Mouse (Mus musculus) heart, adult 2 months (tissue): ENCODE measurements at regions not wholly inside any gene's neighbourhood (a gene's known extent, or its start where the extent isn't known, plus 50 kb on each side); places are given as distances from the start of the nearest gene placed in this dataset.

Source experiments
- CTCF ChIP-seq: fragments of 200-600 bp; IDR thresholded peaks from 2 replicates; pipeline ENCODE4 v1.8.1; 2022; ENCODE audit warnings: antibody characterized with exemption, mild to moderate bottlenecking, moderate library complexity
- EP300 ChIP-seq: fragments of 200-500 bp; IDR thresholded peaks from 2 replicates; pipeline ENCODE4 v1.6.1; 2011; ENCODE audit warnings: low read depth, low read length, control low read depth; ENCODE audit not compliant: insufficient read depth
- POLR2A ChIP-seq: fragments of 200-500 bp; IDR thresholded peaks from 2 replicates; pipeline ENCODE4 v1.6.1; 2011; ENCODE audit warnings: mild to moderate bottlenecking, low read depth, low read length, control low read depth; ENCODE audit not compliant: insufficient read depth

DNA sequence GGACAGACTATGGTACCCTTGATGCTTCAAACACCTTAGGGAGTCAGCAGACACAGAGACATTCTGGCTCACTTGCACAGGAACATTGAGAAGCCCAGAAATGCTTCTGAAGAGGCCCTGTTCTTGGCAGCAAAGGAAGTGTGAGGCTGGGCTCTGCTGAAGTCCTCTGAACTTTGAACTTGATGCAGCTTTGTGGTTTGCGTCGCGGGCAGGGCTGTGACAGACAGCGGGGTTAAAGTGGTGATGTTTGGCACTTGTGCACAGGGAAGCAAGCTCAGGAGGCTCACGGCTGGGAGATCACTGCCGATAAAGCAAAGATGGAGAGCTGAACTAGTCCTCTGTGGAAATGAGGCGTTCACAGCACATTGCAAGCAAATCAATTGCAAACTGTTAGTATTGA lies 100.7 kb upstream of the Mpp6 start:
- TF ChIP-seq EP300 (no peak), CTCF (no peak), POLR2A (no peak)
